Mouse (Mus musculus) kidney, embryonic 16.5 days (tissue): ENCODE measurements around the gene Lgalsl. TPM values are rescaled to one million over a fixed set of nuclear protein-coding genes. Genes with fewer than 3 reads are reported as not detected.
A peak's percentile ranks its signal among the peaks of the same experiment; 100 is the strongest.

Experiments
- ATAC-seq: fragments of 200-750 bp; cut with Nextera tagmentation; 2 replicates; pipeline ENCODE4 v1.8.0; 2017; ENCODE audit warnings: moderate TSS enrichment; ENCODE audit not compliant: low FRiP score, low TSS enrichment
- H3K27ac ChIP-seq: fragments of 300-500 bp; sonication (generic); 2 replicates; pipeline ENCODE4 v1.5.1; 2014; ENCODE audit warnings: low read length
- H3K27me3 ChIP-seq: fragments of 300-500 bp; sonication (generic); 2 replicates; pipeline ENCODE4 v1.6.1; 2014; ENCODE audit warnings: low read length, control low read depth, mixed read lengths; ENCODE audit not compliant: insufficient read depth
- H3K36me3 ChIP-seq: fragments of 300-500 bp; sonication (generic); 2 replicates; pipeline ENCODE4 v1.6.1; 2014; ENCODE audit warnings: low read length, control low read depth, mixed read lengths; ENCODE audit not compliant: insufficient read depth
- H3K4me1 ChIP-seq: fragments of 300-500 bp; sonication (generic); 2 replicates; pipeline ENCODE4 v1.6.1; 2014; ENCODE audit warnings: low read length, control low read depth, mixed read lengths; ENCODE audit not compliant: insufficient read depth
- H3K4me2 ChIP-seq: fragments of 300-500 bp; sonication (generic); replicated peaks from 2 replicates; pipeline ENCODE4 v1.6.1; 2014; ENCODE audit warnings: low read depth, low read length
- H3K4me3 ChIP-seq: fragments of 300-500 bp; sonication (generic); 2 replicates; pipeline ENCODE4 v1.5.1; 2014; ENCODE audit warnings: mild to moderate bottlenecking, low read length
- H3K9ac ChIP-seq: fragments of 300-500 bp; sonication (generic); replicated peaks from 2 replicates; pipeline ENCODE4 v1.6.1; 2014; ENCODE audit warnings: low read length
- H3K9me3 ChIP-seq: fragments of 300-500 bp; sonication (generic); 2 replicates; pipeline ENCODE4 v1.6.1; 2016; ENCODE audit warnings: low read length, control low read depth
- WGBS: fragments of 180-500 bp; shearing (Covaris S2); extraction: QIAGEN DNeasy Blood & Tissue Kit; methylation state at CpG from one replicate; pipeline ENCODE4 v1.1.7; 2014; 5-methylcytosine and 5-hydroxymethylcytosine counted together
- polyA plus RNA-seq: library from polyadenylated mRNA; unstranded; fragments of >200 nt; fragmentation: Nextera tagmentation; extraction: Ambion mirVana; gene quantifications from 2 replicates; pipeline ENCODE4 v1.2.1, GENCODE M21; 2015

Lgalsl gene
- polyA plus RNA-seq, 1 experiment from 2014 or later = 33.3 TPM

- Histone ChIP-seq H3K4me2 (peak overlapping the region; percentile 72), H3K4me1 (peaks cover 23% of the 10 kb centered on the region), H3K9ac (peak overlapping the region; percentile 93), H3K4me3 (peak overlapping the region; percentile 86), H3K27ac (peak overlapping the region; percentile 90), H3K9me3 (no peaks in the 10 kb centered on the region), H3K27me3 (no peaks in the 10 kb centered on the region), H3K36me3 (peaks cover 11% of the 10 kb centered on the region; the same call in 1 of the 2 replicates)
- no peak for ATAC-seq
- WGBS = 10% methylated on average over 23 of the region's 23 CpGs
These were observed 717 bp downstream of the Lgalsl start for GRCm38 (mm10) chr11:20829993-20830685.

GRCm38 (mm10) chr11:20829056-20829686 lies 1.7 kb downstream of the Lgalsl start:
- 31% methylated on average over 9 of the region's 9 CpGs for WGBS
- Histone ChIP-seq H3K4me3 (peak overlapping the region; percentile 86), H3K4me1 (peaks cover 23% of the 10 kb centered on the region), H3K27me3 (no peaks in the 10 kb centered on the region), H3K9ac (0 out of 2 replicates have a peak overlapping the region, but pooled peaks have one; percentile 10), H3K9me3 (no peaks in the 10 kb centered on the region), H3K4me2 (peak overlapping the region; percentile 72), H3K27ac (0 out of 2 replicates have a peak overlapping the region, but pooled peaks have one; percentile 27), H3K36me3 (peaks cover 11% of the 10 kb centered on the region; the same call in 1 of the 2 replicates)
- no peak for ATAC-seq

GRCm38 (mm10) chr11:20823961-20824360 lies 6.9 kb downstream of the Lgalsl start:
- H3K4me1 ChIP-seq = peaks cover 13% of the 10 kb centered on the region
- no peak overlapping the region for H3K4me3 ChIP-seq
- no peaks in the 10 kb centered on the region for H3K27me3 ChIP-seq
- H3K4me2 ChIP-seq = no peak overlapping the region
- H3K36me3 ChIP-seq = peaks cover 11% of the 10 kb centered on the region; the same call in 1 of the 2 replicates
- ATAC-seq = no peak
- H3K27ac ChIP-seq = no peak overlapping the region
- H3K9ac ChIP-seq = no peak overlapping the region
- H3K9me3 ChIP-seq = no peaks in the 10 kb centered on the region
- 72% methylated on average over 2 of the region's 2 CpGs for WGBS

GRCm38 (mm10) chr11:20823301-20823700 lies 7.6 kb downstream of the Lgalsl start:
- 93% methylated on average over 2 of the region's 2 CpGs for WGBS
- H3K27ac ChIP-seq = no peak overlapping the region
- H3K9ac ChIP-seq = no peak overlapping the region
- H3K36me3 ChIP-seq = peaks cover 9% of the 10 kb centered on the region; the same call in 1 of the 2 replicates
- H3K9me3 ChIP-seq = no peaks in the 10 kb centered on the region
- peaks cover 9% of the 10 kb centered on the region for H3K4me1 ChIP-seq
- no peaks in the 10 kb centered on the region for H3K27me3 ChIP-seq
- no peak overlapping the region for H3K4me2 ChIP-seq
- no peak overlapping the region for H3K4me3 ChIP-seq
- ATAC-seq = no peak

- ATAC-seq = no peak
- H3K27me3 ChIP-seq = no peaks in the 10 kb centered on the region
- no peak overlapping the region for H3K4me2 ChIP-seq
- H3K4me1 ChIP-seq = peaks cover 9% of the 10 kb centered on the region
- no peak overlapping the region for H3K9ac ChIP-seq
- H3K4me3 ChIP-seq = no peak overlapping the region
- WGBS = 45% methylated on average over 7 of the region's 7 CpGs
- H3K27ac ChIP-seq = no peak overlapping the region
- H3K36me3 ChIP-seq = peaks cover 3% of the 10 kb centered on the region; the same call in 1 of the 2 replicates
- H3K9me3 ChIP-seq = no peaks in the 10 kb centered on the region
These were observed 9.5 kb downstream of the Lgalsl start for GRCm38 (mm10) chr11:20821351-20821750.

GRCm38 (mm10) chr11:20813901-20814523 lies 16.8 kb downstream of the Lgalsl start:
- Histone ChIP-seq H3K9ac (no peak overlapping the region), H3K36me3 (no peaks in the 10 kb centered on the region), H3K4me3 (no peak overlapping the region), H3K4me2 (no peak overlapping the region), H3K27me3 (peaks cover 4% of the 10 kb centered on the region), H3K9me3 (no peaks in the 10 kb centered on the region), H3K27ac (no peak overlapping the region), H3K4me1 (peaks cover 7% of the 10 kb centered on the region; the same call in 1 of the 2 replicates)
- ATAC-seq = no peak
- 82% methylated on average over 6 of the region's 6 CpGs for WGBS

- ATAC-seq = peak; percentile 93
- Histone ChIP-seq H3K27me3 (peaks cover 4% of the 10 kb centered on the region), H3K4me3 (no peak overlapping the region), H3K4me1 (peaks cover 7% of the 10 kb centered on the region; the same call in 1 of the 2 replicates), H3K36me3 (no peaks in the 10 kb centered on the region), H3K27ac (no peak overlapping the region), H3K9ac (no peak overlapping the region), H3K9me3 (no peaks in the 10 kb centered on the region), H3K4me2 (no peak overlapping the region)
- 58% methylated on average over 5 of the region's 5 CpGs for WGBS
These were observed 18.5 kb downstream of the Lgalsl start for GRCm38 (mm10) chr11:20812153-20812887.

GRCm38 (mm10) chr11:20806659-20807058 lies 24.2 kb downstream of the Lgalsl start:
- 85% methylated on average over 5 of the region's 5 CpGs for WGBS
- H3K4me1 ChIP-seq = 0 out of 2 replicates have a peak, but pooled peaks cover 3% of the 10 kb centered on the region
- H3K27ac ChIP-seq = no peak overlapping the region
- no peak for ATAC-seq
- no peaks in the 10 kb centered on the region for H3K9me3 ChIP-seq
- H3K4me2 ChIP-seq = no peak overlapping the region
- H3K4me3 ChIP-seq = no peak overlapping the region
- no peaks in the 10 kb centered on the region for H3K36me3 ChIP-seq
- H3K27me3 ChIP-seq = peaks cover 4% of the 10 kb centered on the region
- no peak overlapping the region for H3K9ac ChIP-seq

- H3K27ac ChIP-seq = no peak overlapping the region
- WGBS = 61% methylated on average over 4 of the region's 4 CpGs
- no peaks in the 10 kb centered on the region for H3K9me3 ChIP-seq
- no peaks in the 10 kb centered on the region for H3K4me1 ChIP-seq
- H3K4me3 ChIP-seq = no peak overlapping the region
- no peak overlapping the region for H3K4me2 ChIP-seq
- H3K36me3 ChIP-seq = no peaks in the 10 kb centered on the region
- H3K27me3 ChIP-seq = peaks cover 4% of the 10 kb centered on the region
- no peak for ATAC-seq
- H3K9ac ChIP-seq = no peak overlapping the region
These were observed 25.1 kb downstream of the Lgalsl start for GRCm38 (mm10) chr11:20805604-20806249.
